Mouse (Mus musculus): Measurements from ENCODE around the gene Ndufc2.
"Not testable (repeated sequence)": the region's sequence is repeated elsewhere in the genome, so short reads cannot be mapped to it uniquely, and the experiment has no call there.

The Ndufc2 gene

DNA sequence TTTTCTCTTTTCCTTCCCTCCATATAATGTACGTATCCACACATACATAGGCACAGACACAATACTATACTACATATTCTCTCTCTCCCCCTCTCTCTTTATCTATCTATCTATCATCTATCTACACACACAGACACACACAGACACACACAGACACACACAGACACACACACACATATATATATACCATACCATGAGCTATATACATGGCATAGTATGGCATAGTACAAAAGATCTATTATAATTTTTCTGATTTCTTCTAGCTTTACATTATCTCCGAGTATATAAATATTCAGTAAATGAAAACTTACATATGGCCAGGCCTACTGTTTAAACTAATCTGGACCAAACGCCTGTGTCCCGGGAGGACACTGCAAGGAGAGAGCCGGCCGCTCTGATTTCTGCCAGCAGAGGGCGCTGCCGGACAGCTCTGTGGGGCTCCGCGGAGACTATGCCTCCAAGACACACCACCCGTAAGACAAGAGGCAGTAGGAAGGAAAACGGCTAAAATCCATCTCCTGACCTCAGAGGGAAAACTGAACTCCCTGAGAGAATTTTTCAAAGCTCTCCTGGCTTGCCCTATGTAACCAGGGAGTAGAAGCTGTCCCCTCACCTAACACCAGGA, 24.9 kb downstream of the Ndufc2 start:
- DNase-seq (ENCODE audit: extremely low spot score, low spot score) = peak; percentile 94

DNA sequence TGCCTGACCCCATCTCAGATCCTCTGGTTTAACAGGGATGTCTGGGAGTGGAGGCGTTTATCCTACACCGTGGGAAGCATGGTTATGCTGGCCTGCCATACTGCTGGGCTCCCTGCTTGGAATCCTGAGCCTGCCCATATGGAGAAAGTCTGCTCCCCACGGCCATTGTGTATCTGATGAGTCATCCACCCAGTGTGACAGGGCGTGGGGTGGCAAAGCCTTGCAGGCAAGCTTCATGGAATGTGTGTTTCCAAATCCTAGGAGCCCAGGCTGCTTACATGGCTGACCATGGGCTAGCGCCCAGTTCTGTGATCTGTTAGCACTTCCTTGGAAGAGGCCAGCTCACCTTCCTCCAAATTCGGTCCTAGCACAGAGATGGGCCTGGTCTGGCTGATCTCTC, 26.8 kb downstream of the Ndufc2 start:
- no peak for DNase-seq (ENCODE audit: extremely low spot score, low spot score)

DNA sequence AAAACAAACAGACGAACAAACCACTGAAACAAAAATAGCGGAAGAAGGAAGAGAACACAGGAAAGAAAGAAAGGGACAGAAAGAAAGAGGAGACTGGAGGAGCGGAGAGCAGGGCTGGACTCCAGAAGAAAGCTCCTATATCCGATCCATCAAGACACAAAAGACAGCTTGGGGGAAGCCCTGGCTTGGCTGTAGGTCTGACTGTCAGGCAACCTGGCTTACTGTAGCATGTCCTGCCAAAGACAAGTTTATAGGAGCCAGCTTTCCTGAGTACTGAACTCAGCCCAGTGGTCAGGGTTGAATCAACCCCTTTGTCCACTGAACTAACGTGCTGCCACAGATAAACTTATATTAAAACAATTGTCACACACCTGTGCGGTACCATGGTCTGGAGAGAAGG, 27.5 kb downstream of the Ndufc2 start:
- DNase-seq (ENCODE audit: extremely low spot score, low spot score) = no peak

DNA sequence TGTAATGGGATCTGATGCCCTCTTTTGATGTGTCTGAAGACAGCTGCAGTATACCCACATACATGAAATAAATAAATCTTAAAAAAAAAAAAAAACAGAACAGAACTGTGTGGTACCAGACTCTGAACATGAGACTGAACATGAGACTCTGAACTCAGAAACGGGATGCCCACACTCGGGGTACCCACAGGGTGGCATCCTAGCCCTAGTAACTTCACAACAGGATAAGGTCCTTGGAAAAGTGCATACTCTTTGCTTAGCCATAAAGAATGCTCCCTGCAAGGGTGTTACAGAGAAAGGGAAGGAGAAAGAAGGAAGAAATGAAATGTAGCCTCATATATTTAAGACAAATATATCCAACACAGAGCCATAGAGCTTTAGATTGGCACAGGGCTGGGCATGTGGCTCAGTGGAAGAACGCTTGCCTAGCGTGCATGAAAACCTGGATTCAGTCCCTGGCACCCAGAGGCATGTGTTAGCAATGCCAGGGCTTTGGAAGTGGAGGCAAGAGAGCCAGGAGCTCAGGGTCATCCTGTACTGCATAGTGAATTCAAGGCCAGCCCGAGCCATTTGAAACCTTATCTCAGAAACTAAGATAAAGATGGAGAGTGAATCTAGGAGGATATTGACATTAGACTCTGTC, 28.1 kb downstream of the Ndufc2 start:
- DNase-seq (ENCODE audit: extremely low spot score, low spot score) = no peak

DNA sequence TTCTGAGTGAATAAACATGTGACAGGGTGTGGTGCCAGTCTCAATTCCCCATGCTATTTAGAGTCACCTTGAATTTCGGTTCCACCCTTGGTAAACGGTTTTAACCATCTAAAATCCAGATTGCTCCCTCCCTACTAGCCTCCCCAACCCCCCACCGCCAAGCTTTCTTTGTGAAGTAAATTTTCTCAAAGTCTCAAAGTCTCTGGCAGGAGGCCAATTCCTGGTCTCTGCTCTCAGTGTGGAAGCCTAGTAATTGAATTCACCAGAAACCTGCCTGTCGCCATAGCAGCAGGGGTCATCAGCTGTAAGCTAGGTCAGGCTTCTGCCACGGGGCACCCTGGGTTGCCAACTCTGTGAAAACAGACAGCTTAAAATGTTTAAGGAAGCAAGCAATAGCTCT, 29.9 kb downstream of the Ndufc2 start:
- peak; percentile 62 for DNase-seq (ENCODE audit: extremely low spot score, low spot score)

DNA sequence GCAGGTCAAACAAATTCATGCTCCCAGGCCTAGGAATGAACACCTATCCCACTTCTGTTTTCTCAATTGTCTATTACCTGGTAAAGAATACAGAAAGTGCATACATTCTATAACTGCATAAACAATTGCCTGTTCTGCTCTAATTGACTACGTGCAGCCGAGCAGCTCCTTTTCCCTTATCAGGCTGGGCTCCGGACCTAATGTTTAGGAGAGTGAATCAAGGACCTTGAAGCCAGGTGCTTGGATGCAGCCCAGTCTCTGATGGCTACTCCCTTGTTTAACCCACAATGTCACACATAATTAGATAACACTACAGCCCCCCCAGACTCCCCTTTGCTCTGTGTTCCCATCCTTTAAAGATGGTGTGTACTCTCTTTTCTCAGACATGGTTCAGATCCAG, 33.7 kb downstream of the Ndufc2 start:
- not testable (repeated sequence) for DNase-seq (ENCODE audit: extremely low spot score, low spot score)

DNA sequence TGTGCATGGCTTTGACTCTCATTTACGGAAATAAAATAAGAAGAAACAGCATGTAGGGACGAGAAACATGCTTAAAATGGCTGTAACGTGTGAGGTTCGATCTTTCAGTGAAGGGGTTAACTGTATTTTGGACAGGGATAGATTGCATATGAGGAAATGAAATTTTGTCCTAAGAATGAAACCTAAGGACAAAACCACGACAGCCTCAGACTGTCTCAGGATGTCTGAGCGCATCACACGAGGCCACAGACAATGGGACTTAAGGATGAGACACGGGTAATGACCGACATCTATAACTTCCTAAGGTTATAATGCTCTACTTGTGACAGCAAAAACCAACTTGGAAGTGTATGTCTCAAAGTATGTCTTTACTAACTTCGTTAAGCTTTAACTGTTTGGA, 34.7 kb downstream of the Ndufc2 start:
- DNase-seq (ENCODE audit: extremely low spot score, low spot score) = no peak

DNA sequence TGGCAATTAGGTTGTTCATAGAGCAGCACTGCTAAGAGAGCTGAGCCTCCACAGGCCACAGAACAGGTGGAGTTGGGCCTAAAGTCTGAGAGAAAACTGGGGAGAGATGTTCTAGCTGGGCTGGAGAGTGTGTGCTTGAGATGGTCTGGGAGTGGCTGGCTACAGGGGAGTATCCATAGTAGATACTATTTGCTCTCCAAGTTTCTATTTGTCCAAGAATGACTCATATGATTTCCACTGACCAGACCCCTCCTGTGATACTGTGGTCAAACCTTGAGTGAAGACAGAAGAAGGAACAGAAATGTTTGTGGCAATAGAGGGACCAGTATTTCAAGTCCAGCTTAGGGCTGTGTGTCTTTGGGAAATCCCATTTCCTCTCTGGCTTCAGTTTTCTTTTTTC, 39.2 kb downstream of the Ndufc2 start:
- DNase-seq (ENCODE audit: extremely low spot score, low spot score) = no peak

DNA sequence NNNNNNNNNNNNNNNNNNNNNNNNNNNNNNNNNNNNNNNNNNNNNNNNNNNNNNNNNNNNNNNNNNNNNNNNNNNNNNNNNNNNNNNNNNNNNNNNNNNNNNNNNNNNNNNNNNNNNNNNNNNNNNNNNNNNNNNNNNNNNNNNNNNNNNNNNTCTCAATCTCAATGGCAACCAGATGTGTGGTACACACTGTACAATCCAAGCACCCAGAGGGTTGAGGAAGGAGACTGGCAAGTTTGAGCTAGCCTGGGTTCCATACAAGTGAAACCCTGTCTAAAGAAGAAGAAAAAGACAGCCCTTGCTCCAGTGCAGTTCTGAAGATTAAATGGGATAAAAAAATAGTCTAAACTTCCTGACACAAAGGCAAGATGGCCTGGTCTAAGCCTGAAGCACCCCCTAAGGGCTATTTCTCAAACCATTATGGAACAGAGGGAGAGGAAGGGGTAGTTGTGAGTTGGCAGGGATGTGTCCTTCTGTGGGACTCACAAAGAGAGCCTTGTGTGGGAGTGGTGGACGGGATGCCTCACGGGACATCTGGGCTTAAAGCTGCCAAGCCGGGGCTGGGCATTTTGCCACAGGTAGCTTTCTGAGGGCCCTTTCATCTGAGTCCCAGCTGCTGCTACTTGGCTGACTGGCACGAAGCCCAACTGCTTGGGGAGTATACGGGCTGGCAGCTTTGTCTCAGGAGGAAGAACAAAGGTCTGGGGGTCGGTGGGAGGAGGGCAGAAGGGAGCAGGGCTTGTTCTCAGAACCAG, 46.5 kb downstream of the Ndufc2 start:
- no peak for DNase-seq (ENCODE audit: extremely low spot score, low spot score)

DNA sequence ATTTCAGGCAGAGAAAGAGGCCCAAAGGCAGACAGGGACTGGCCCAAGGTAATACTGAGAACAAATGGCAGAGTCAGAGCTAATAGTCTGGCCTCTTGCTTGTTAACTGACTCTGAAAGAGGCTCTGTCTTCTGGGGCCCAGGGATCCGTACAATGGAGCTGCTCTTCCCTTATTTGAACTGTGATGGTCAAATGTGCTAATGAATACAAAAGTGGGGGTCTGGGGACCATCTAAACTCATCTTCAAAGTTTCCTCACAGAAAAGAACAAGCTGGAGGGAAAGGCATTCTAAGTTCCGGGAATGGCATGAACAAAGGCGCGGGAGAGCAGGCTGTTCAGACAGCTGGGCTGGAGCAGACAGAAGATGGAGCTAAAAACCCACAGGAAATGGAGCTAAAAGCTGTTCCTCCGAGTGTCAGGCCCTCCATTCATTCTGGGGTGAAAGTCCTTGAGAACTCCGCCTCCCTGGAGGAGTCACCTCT, 47.3 kb downstream of the Ndufc2 start:
- no peak for DNase-seq (ENCODE audit: extremely low spot score, low spot score)

DNA sequence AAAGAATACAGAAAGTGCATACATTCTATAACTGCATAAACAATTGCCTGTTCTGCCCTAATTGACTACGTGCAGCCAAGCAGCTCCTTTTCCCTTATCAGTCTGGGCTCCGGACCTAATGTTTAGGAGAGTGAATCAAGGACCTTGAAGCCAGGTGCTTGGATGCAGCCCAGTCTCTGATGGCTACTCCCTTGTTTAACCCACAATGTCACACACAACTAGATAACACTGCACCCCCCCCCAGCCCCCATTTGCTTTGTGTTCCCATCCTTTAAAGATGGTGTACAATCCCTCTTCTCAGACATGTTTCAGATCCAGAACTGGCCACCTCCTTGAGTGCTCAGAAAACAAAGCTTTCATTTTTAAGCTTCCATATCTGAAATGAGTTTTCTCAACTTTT, 51.2 kb downstream of the Ndufc2 start, which contains the start of gene Kctd14:
Kctd14 (plus strand) TSS at position 301 of the 400 bp plus-strand sequence.
- DNase-seq (ENCODE audit: extremely low spot score, low spot score) = not testable (repeated sequence)

DNA sequence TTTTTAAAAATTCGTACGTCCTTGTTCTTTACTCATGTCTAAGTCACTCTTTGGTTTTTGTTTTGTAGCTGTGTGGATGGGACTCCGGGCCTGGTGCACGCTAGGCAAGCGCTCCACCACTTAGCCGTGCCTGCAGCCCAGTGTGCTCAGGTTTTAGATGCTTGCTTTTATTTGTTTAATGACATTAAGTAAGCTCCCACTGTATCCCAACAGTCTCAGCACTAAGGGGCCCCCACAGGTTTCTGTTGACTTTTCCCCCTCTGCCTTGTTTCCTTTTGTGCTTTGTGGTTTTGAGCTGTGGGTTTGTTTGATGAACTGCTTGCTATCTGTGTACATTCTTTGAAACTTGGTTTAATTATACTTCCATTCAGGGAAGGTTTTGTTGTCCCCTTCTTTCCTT, 52.4 kb downstream of the Ndufc2 start:
- DNase-seq (ENCODE audit: extremely low spot score, low spot score) = no peak

DNA sequence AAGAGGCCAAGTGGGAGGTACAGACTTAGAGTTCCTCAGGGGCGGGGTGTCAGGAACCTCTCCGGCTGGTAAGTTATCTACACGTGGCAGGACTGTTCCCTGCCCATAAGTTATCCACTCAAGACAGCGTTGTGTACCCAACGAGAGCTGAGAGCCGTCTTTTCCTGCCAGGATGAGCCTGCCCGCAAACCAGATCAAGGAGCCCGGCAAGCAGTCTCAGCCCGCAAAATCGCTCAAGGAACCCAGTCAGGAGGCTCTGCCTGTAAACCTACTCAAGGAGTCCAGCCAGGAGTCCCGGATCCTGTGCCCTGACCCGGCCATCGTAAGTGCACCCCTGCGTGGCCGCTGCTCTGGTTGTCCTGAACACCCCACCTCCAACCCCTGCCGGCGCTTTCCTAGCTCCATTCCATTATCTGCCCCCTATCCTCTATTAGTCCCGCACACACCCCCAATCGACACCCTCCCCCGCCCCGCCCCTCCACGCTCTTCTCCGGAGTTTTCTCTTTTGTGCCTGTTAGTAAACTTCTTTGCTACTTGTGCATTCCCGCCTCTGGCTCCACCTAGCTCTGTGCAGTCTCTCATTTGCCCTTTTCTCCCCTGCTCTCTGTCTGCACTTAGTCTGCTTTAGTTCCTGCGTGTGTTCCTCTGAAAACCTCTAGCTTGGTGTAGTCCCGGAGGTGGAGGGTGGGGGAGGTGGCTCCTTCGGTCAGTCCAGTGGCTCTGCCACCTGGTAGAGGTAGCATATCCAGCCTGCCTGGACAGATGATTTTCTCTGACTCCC, 53.5 kb downstream of the Ndufc2 start:
- DNase-seq (ENCODE audit: extremely low spot score, low spot score) = peak; percentile 41

DNA sequence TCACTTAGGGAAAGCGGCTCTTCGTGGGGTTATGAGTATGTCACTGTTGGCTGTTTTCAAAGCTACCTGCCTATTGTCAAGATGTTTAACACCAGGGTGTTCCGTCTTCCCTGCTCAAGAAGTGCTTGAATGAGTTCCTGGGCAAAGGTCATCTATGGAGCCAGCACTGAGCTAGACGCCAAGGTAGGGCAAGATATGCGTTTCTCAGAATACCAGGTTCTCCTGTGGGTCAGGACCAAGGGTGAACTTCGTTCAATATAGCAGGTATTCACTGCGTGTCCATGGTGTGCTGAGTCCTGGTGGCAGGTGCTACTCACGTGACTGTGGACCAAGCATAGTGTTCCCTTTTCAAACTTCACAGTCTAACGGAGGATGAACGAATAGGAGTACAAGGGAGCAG, 55.0 kb downstream of the Ndufc2 start:
- no peak for DNase-seq (ENCODE audit: extremely low spot score, low spot score)

DNA sequence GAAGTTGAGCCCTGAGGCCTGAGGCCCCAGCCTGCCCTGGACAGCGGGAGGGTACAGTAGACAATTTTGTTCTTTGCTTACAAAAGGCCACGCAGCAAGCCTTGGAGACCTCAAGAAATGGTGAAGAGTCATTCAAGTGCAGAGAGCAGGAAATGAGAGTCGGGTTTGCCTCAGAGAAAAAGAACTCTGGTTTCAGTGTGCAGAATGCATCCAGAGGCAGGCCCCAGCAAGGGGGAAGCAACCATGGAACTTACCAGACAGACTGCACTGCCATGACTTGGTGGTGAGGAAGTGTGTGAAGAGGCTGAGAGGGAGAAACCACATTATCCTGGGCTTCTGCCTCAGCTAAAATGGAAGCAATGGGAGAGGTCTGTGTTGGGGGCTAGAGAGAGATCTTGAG, 55.8 kb downstream of the Ndufc2 start:
- DNase-seq (ENCODE audit: extremely low spot score, low spot score) = no peak

Data from neural tube, embryonic 10.5 days (tissue).